Mouse (Mus musculus) bone marrow, adult 2 months (tissue): ENCODE data around the gene Tacc2.

Experiments
- CTCF ChIP-seq: fragments of 200-500 bp; IDR thresholded peaks from 2 replicates; pipeline ENCODE4 v1.5.1; 2011; ENCODE audit warnings: low read length, control low read depth; ENCODE audit not compliant: control insufficient read depth, insufficient read depth
- POLR2A ChIP-seq: fragments of 200-500 bp; IDR thresholded peaks from 2 replicates; pipeline ENCODE4 v1.6.1; 2011; ENCODE audit warnings: low read depth, mild to moderate bottlenecking, control low read depth, low read length, borderline replicate concordance; ENCODE audit not compliant: control insufficient read depth

GRCm38 (mm10) chr7:130786708-130787107, 209.5 kb downstream of the Tacc2 start:
- no peak for TF ChIP-seq CTCF
- TF ChIP-seq POLR2A: no peak
